Mouse (Mus musculus) kidney, adult 9 months (tissue): ENCODE data around the gene Cep164.
"Not testable (repeated sequence)": the region's sequence is repeated elsewhere in the genome, so short reads cannot be mapped to it uniquely, and the experiment has no call there.

ENCODE experiments used
- DNase-seq: peaks from one replicate; pipeline ENCODE4 v3.0.0; 2022

Cep164 gene

DNA sequence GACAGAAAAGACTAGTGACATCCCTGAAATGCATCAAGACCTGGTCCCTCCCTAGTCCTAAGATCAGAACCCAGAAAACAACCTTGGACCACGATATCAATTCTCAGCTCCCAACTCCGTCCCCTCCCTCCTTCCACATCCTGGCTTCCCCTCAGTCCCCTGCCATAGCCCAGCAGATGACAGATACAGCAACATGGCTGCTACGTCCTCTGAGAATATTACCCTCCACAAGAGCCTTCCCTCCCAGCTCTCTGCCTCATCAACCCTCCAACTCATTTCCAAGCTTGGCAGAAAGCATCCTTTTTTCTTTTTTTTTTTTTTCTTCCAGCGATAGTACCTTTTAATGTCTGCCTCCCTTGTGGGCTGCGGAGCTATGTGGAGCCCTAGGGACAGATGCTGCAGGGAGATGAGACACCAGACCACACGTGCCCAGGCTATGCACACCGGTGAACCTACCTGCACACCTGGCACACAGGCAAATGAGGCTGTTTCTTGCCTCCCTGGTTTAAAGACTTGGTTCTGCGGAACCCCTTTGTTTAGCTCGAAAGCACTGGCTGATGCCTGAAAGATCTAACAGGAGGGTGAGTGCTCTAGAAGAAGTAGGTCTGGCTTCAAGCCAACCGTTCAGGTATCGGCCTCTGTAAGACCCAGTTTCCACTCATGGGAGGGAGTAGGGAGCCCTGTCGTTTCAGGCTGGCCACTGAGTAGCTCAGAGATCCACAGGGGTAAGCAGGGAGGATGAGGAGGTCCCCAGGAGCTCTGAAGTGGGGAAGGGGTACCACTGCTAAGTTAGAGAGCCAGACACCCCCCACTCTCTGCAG, 45.0 kb downstream of the Cep164 start:
- DNase-seq, result no peak

DNA sequence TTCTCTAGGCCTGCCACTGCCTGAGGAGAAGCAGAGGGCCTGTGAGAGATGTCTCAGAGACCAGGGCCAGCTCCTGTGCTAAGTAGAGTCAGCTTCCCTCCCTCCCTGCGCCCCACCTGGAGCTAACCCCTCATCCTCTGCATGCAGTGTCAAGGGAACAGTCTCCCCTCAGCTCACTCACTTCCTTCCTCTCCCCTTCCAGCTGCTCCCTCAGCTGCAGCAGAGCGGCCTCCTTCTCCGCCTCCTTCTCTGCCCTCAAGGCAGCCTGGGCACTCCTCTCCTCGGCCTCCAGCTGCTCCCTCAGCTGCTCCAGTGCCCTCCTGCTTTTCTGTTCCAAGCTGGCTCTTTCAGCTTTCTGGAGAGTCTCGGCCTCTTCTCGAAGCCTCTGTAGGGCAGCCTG, 49.3 kb downstream of the Cep164 start:
- no peak for DNase-seq

DNA sequence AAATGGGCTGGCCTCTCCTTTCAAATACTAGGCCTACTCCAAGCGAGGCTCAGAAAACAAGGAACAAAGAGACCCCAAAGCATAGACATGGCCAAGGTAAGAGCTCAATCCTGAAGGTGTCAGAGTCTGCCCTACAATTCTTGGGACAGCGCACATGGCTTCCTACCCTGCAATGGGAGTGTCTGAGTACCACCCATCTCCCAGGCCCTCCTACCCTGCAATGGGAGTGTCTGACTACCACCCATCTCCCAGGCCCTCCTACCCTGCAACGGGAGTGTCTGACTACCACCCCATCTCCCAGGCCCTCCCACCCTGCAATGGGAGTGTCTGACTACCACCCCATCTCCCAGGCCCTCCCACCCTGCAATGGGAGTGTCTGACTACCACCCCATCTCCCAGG, 52.3 kb downstream of the Cep164 start:
- DNase-seq, result not testable (repeated sequence)

- DNase-seq, result no peak
These were observed 54.4 kb downstream of the Cep164 start for GRCm38 (mm10) chr9:45774088-45774487.

GRCm38 (mm10) chr9:45769596-45769995, 58.9 kb downstream of the Cep164 start:
- no peak for DNase-seq

- no peak for DNase-seq
These were observed 60.1 kb downstream of the Cep164 start for GRCm38 (mm10) chr9:45768421-45768820.

DNA sequence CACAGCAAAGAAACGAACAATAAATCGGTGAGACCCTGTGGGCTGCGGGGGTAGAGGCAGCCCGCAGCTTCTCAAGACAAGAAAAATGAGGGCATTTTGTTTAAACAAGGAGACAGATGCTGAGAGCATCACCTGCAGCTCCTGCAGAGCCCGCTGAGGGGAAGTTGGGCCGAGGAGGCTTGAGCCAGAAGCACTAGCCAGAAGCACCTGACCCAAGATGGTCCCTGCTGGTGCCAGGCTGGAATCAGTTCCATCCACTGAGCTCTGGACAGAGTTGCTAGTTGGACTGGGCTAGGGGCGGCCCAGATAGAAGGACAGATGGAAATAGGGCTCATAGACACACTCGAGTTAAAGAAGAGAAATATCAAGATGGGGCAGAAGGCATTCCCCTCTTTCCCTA, 61.3 kb downstream of the Cep164 start:
- DNase-seq, result no peak

GRCm38 (mm10) chr9:45766195-45766594, 62.3 kb downstream of the Cep164 start:
- DNase-seq, result no peak

- DNase-seq, result peak; percentile 54
These were observed 73.9 kb downstream of the Cep164 start for GRCm38 (mm10) chr9:45754452-45755091.

DNA sequence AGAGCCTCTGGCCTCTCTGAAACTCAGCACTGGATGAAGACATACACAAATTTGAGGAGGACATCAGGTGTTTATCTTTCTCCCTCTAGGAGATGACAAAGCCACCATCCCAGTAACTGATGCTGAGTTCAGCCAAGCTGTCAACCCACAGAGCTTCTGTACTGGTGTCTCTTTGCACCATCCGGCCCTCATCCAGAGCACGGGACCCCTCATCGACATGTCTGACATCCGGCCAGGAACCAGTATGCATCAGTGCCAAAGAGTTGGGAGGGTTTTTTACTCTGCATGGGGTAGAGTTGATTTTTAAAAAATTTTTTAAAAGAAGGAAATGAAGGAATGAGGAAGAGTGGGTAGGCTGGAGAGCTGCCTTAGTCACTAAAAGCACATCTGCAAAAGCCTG, 78.6 kb downstream of the Cep164 start:
- no peak for DNase-seq

- DNase-seq, result no peak
These were observed 83.0 kb downstream of the Cep164 start for GRCm38 (mm10) chr9:45745451-45745850.

DNA sequence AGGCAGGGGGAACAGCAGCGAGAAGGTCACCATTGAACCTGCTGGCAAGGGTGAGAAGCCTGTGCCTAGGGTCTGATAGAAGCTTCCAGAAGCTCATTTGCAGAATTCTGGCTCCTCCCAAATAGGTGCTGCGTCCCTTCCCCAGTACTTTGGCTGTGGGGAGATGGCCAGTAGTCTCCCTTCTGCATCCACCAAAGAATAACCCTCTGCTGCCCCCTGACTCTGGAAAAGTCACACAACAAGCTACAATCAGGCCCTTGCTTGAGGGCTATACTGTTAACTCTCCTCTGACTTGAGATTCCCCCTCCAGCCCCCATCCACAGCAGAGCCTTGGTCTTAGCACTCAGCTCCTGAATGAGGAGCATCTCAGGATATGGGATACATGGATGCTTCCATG, 87.9 kb downstream of the Cep164 start:
- peak; percentile 13 for DNase-seq

- DNase-seq, result no peak
These were observed 88.5 kb downstream of the Cep164 start for GRCm38 (mm10) chr9:45739702-45740583.

DNA sequence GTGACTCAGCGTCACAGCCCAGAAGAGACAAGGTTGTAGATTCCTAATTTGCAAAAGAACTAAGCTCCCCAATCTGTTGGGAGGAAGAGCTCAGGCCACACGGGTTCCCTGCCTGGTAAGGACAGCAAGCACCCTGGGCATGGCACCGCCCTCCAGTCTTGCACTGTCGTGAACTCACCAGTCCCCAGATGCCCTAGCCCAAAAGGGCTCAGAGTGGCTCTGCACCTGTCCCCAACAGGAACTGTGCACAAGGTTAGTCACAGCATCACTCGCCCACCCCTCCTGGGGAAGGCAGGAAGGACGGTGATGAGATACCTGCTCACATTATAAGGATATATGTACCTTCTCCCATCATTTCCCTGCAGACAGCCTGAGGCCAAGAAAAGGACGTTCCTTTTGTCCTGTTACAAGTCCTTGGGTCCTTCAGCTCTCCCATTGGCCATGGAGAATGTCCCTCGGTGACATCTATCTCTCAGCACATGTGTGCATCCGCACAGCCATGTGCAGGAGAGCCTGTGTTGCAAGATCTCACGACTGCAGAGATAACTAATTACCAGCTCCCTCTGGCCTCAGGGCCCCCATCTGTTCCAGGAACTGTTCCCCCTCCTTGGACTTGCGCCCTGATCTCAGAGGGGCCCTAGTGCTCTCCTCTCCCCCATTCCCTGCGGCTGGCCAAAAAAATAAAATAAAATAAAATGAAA, 89.3 kb downstream of the Cep164 start:
- DNase-seq, result no peak

DNA sequence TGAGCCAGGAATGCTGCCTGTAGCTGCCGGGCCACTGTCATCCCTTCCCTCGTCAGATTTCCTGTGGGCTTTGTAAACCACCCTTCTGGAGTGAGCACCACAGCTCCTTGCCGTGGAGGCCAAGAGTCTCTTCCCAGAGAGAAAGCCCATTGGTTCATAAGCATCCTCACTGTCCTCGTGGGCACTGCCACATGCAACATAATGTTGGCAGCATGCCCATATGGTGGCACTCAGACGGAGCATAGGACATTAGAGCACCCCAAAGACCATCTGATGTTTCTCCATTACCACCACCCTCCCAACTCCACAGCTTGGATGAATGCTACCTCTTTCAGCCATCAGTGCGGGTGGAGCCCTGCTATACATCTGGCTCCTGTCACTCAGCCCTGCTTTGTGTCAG, 95.2 kb downstream of the Cep164 start:
- DNase-seq, result no peak

GRCm38 (mm10) chr9:45731851-45732250, 96.6 kb downstream of the Cep164 start:
- no peak for DNase-seq

GRCm38 (mm10) chr9:45719997-45720396, 108.5 kb downstream of the Cep164 start:
- DNase-seq, result no peak
